Mouse (Mus musculus) myocyte (in vitro differentiated cells): ENCODE data around the gene Slc6a13.

ENCODE experiments used
- MYOD1 ChIP-seq, 3 experiments: IDR thresholded peaks; one replicate each; pipeline ENCODE4 v1.6.1; 2011; ENCODE audit warnings: control low read depth in 2 of 3, low read depth in 2 of 3, mild to moderate bottlenecking in 2 of 3, moderate library complexity in 1 of 3; ENCODE audit not compliant: insufficient read length in 2 of 3, control insufficient read depth in 1 of 3
- POLR2A ChIP-seq: IDR thresholded peaks from one replicate; pipeline ENCODE4 v1.6.1; 2011; ENCODE audit warnings: low read depth, mild to moderate bottlenecking, control low read depth, moderate library complexity; ENCODE audit not compliant: insufficient read length
- TCF12 ChIP-seq: IDR thresholded peaks from one replicate; pipeline ENCODE4 v1.6.1; 2011; ENCODE audit warnings: mild to moderate bottlenecking, control low read depth; ENCODE audit not compliant: poor library complexity, insufficient read depth, severe bottlenecking

- TF ChIP-seq POLR2A: no peak
- no peak for TF ChIP-seq MYOD1 (IDR thresholded peaks at IDR 0.05; ENCODE audit: control insufficient read depth in 1 of 3, insufficient read length in 2 of 3, low read depth in 2 of 3)
- TF ChIP-seq TCF12: no peak
Measured at GRCm38 (mm10) chr6:121325298-121325697, 25.3 kb downstream of the Slc6a13 start.
